Mouse (Mus musculus): Measurements from ENCODE around the gene Macf1. TPM values are rescaled to one million over a fixed set of nuclear protein-coding genes. Genes with fewer than 3 reads are reported as not detected.
"Not testable (repeated sequence)": the region's sequence is repeated elsewhere in the genome, so short reads cannot be mapped to it uniquely, and the experiment has no call there.

Macf1 gene
- total RNA-seq, 2 experiments from 2014 or later: 226 to 248 TPM

DNA sequence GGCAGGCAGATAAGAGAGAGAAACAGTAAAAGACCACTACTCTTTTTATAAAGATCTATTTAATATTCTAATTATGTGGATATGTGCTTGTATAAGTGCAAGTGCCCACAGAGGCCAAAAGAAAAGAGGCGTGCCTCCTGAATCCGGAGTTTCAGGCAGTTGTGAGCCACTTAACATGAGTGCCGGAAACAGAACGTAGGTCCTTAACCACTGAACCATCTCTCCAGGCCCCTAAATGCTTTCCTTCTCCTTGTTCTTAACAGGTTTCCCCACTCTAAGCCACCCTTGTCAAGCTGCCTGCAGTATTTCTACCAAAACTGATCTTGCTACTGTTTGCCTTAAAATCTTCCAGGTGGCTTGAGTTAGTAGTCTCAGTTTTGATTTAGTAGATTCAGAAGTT is 123.3 kb downstream of the Macf1 start:
- DNase-seq (ENCODE audit: low spot score in 2 of 2): no peak

DNA sequence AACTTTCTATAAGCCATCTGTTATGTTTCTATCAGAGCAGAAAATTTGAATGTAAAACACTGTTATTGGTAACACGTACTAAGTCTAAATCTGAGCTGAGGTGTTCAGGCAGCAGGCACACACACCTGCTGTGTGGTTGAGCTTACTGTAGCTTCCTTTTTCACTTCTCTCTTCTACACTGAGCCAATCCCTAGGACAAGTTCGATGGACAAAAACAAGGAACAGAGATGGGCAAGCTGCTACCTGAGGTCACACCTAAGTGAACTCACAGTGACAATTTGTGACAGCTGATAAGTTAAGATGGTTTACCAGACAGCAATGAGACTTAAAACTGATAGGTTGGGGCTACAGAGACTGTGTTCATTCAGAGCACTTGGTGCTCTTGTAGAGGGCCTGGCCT is 125.7 kb downstream of the Macf1 start:
- no peak for DNase-seq (ENCODE audit: low spot score in 2 of 2)

GRCm38 (mm10) chr4:123555251-123555650 is 128.9 kb downstream of the Macf1 start:
- DNase-seq (ENCODE audit: low spot score in 2 of 2): no peak

DNA sequence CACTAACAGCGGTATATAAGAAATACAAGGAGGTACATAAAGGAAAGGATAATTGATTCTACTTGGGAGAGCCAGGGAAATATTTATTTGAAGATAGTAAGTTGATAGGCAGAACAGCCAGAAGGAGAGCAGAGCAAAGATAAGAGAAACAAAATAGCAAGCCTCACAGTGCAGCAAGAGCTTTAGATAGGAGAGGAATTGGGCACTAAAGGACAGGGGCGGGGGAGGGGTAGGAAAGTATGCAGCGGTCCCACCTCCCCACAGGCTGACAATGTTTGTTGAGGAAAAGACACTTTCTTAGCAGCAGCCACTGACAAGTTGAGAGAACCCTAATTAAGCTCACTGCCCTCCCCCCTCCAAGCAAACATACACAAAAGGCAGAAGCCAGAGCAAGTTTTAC is 131.5 kb downstream of the Macf1 start:
- DNase-seq (ENCODE audit: low spot score in 2 of 2): no peak

DNA sequence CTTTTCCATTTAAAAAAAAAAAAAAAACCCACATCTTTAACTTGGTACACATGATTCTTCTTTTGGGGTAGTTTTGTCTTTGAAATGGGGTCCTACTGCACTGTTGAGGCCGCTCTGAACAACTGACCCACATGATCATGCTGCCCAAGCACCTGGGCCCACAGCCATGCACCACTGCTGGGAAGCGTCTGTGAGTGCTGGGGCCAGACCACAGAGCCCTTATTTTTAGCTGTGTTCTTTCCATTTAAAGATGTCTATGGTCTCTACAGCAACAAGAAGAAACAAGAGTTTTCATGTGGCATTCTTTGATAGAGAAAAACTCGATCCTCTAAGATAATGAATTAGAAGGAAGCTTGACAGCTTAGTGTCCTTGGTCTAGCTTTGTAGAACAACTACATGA is 135.8 kb downstream of the Macf1 start:
- DNase-seq (ENCODE audit: low spot score in 2 of 2): no peak

GRCm38 (mm10) chr4:123543691-123544090 is 140.5 kb downstream of the Macf1 start:
- no peak for DNase-seq (ENCODE audit: low spot score in 2 of 2)

- peak; percentile 61 to 76 for DNase-seq (ENCODE audit: low spot score in 2 of 2)
Measured at GRCm38 (mm10) chr4:123535271-123535670, 148.9 kb downstream of the Macf1 start.

DNA sequence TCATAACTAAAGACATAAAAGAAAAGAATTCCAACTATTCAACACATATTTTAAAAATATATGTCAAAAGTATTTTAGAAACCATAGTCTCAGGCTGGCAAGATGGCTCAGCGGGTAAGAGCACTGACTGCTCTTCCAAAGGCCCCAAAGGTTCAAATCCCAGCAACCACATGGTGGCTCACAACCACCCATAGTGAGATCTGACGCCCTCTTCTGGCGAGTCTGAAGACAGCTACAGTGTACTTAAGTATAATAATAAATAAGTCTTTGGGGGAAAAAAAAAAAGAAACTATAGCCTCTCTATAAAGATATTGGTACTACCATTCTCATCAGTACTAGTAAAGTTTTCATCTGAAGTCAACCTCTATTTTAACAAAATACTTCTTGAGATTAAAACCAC is 152.2 kb downstream of the Macf1 start:
- no peak for DNase-seq (ENCODE audit: low spot score in 2 of 2)

DNA sequence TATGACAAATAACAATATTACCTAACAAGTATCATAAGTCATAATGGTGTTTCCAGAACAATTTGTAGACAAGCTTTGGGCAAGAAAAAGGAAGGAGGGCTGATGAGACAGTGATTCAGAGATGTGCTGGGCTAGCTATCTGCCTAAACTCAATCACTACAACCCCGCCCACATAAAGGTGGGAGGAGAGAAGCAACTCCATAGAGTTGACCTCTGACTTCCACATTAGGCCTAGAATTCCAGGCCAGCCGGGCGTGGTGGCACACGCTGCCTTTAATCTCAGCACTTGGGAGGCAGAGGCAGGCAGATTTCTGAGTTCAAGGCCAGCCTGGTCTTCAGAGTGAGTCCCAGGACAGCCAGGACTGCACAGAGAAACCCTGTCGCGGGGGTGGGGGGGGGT is 153.2 kb downstream of the Macf1 start:
- no peak for DNase-seq (ENCODE audit: low spot score in 2 of 2)

GRCm38 (mm10) chr4:123529230-123529629 is 154.9 kb downstream of the Macf1 start:
- peak; percentile 35 to 56 for DNase-seq (ENCODE audit: low spot score in 2 of 2)

DNA sequence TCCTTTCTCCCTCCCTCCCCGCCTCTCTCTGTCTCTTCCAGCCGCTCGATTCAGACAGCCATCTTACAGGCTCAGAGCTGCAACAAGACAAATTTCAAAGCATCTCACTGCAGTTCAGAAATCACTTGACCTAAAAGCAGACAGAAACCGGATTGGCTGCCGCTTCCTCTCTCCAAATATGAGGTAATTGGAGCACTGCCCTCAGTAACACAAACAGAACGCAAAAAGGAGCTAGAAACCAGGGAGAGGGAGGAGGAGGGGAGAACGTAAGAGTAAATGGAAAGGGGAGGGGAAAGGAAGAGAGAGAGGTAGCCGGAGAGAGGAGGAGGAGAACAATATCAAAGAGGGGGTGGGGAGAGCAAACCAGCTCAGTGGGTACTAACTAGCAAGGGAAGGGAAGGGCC is 156.6 kb downstream of the Macf1 start:
- DNase-seq (ENCODE audit: low spot score in 2 of 2): peak; percentile 31 to 56

DNA sequence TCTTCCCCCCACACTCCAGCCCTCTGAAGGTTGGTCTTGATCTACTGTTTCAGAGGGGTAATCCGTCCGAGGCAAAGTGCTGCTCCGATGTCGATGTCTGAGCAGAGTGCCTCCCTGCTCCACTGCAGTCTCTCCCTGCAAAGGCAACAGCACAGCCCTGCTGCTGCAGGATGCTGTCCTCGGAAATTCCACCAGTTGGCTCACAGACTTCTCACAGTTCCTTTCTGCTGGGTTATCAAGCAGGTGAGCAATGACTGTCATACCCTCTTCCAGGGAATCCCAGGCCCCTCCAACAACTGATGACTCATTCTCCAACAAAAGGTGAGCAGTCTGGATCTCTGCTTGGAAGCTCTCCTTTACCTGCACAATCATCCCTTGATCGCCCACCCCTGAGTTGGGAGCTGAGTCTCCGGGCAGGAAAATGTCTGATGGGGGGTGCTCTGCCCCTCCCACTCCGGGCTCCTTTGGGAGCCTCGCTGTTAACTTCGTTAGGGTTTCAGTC is 157.3 kb downstream of the Macf1 start:
- peak in 1 of 2 experiments; percentile 12 for DNase-seq (ENCODE audit: low spot score in 2 of 2)

DNA sequence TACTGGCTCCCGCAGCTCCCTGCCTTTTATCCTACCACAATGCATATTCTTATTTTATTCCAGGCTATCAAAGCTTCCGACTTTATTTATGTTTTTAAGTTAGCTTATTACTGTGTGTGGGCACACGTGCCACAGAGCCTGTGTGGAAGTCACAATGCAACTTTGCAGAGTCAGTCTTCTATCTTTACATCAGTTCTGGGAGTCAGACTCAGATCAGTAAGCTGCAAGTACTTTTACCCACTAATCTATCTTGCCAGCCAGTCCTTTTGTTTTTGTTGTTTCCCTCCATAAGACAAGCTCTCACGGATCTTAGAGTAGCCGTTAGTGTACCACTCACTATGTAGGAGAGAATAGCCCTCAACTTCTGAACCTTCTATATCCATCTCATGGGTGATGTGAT is 159.4 kb downstream of the Macf1 start:
- no peak for DNase-seq (ENCODE audit: low spot score in 2 of 2)

- not testable (repeated sequence) for DNase-seq (ENCODE audit: low spot score in 2 of 2)
Measured at GRCm38 (mm10) chr4:123520123-123520522, 164.0 kb downstream of the Macf1 start.

DNA sequence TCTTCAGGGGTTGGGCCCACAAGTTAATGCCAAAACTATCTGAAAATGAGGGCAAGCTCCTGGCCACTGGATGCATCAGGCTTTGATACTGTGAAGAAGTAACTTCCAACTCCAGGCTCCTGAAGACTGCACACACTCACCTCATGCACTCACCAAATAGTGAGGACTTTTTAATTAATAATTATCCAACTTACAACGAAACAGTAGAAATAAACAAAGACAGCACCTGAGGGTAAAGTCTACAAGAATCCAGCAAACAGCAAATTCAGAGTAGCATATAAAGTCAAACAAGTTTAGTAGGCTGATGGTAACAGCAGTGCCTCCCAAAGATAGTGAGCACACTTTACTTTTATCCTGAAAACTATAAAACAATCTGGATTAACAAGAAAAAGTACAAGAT is 168.5 kb downstream of the Macf1 start:
- DNase-seq (ENCODE audit: low spot score in 2 of 2): no peak

DNA sequence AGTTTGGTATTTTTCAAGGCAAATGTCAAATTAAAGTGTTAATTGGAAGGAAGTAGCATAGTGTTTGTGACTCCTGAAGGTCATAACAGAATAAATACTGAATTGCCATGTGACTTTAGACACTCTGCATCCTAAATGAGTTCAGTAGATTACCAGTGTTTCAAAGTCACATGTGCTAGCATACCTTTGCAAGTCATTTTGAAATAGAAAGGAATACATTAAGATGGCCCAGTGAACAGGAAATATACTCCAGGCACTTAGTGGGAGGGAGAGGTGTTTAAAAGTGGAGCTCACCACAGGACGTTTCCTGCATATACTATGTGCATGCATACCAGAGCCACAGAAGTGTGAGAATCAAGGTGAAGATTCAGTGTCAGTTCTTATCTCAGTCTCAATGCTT is 174.0 kb downstream of the Macf1 start:
- no peak for DNase-seq (ENCODE audit: low spot score in 2 of 2)

DNA sequence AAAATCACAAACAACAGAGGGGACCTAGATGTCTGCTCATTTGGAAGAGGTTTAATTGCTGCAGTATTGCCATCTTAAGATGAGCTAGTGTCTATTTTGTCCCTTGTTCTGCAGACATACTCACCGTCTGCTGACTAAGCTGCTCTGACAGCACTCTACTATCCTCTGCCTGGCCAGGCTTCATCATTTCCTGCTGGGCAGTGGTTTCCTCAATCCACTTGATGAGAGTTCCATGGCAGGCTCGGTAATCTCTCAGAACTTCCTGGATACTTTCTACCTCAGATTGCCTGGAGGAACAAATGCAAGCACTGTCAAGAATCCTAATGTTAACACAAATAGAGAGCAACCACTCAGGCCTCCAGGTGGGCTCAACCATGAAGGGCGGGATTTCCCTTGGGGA is 195.1 kb downstream of the Macf1 start:
- DNase-seq (ENCODE audit: low spot score in 2 of 2): no peak

- no peak for DNase-seq (ENCODE audit: low spot score in 2 of 2)
Measured at GRCm38 (mm10) chr4:123479991-123480390, 204.2 kb downstream of the Macf1 start.

GRCm38 (mm10) chr4:123478655-123479433 is 205.3 kb downstream of the Macf1 start:
- peak in 1 of 2 experiments; percentile 24 for DNase-seq (ENCODE audit: low spot score in 2 of 2)

DNA sequence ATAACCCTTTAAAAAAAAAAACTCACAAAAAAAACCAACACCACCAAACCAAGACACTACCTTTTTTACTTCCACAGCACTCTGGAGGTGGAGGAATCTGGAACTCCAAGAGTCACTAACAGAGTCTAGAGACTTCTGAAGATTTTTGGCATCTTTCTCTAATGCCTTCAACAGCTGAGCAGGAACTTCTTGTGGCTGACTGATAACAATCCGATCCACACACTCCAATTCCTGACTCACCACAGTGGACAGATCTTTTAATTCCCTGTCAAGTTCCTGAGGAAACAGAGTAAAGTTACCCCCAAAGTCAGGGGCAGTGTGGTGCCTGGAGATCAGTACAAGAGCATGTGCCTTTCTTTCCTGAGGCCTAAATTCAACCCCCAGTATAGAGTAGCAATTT is 218.4 kb downstream of the Macf1 start:
- no peak for DNase-seq (ENCODE audit: low spot score in 2 of 2)

DNA sequence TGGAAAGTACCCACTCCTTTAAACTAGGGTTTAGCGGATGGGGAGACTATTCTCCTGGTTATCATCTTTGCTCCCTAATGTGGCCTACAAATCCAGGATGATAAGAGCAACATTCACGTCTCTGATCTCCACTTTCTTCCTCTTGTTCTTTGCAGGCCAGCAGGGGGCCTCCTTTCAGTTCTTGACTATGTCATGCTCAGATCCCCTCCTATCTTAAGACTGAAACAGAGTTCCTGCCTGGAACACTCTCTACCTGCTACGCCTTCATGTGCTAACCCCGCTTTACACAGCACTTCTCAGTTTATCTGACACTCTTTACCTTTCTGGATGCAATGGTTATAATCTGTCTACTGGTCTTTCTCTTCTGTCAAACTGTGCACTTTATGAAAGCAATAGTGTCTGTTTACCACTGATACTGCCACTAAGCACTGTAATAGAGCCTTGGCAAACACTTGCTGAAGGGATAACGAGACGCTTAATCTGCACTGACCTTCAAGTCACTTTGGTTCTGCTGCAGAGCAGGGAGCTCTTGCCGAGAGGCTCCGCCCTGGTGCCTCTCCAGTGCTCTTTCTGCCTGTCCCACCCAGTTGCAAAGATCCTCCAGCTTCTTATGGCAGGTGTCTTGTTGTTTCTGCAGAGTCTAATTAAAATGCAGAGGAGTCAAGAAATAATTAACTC is 223.4 kb downstream of the Macf1 start:
- no peak for DNase-seq (ENCODE audit: low spot score in 2 of 2)

DNA sequence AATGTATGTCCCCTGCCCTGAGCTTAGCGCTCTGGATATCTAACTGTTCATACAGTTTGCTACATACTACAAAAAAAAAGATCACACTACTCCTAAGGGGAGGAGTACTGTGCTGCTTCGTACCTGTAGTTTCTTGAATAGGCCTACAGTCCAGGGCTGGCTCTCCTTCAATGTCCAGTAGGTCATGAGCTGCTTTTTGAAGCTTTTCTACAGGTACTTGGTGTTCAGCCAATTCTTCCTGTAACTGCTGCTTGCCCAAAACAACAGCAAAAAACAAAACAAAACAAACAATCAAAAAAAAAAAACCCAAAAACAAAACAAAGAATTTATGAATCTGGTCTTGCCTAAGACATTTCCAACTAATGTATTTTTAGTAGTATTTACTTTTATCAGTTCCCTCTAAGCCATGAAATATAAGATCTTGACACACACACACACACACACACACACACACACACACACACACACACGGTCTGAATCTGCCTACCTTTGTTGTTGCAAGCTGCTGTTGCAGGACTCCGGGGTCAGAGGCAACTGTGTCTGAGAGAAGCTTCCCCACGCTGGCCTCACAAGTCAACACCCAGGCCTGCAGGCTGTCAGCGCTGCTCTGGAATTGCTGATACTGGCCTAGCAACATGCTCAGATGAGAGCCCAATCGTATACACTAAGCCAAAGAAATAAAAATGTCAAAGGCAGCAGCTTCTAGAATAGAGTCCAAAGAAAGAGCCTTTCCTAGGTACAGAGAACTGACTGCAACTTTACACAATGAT is 229.1 kb downstream of the Macf1 start:
- no peak for DNase-seq (ENCODE audit: low spot score in 2 of 2)
